Mouse (Mus musculus): ENCODE measurements around the gene Trp53inp2. TPM values are rescaled to one million over a fixed set of nuclear protein-coding genes. Genes with fewer than 3 reads are reported as not detected.

Trp53inp2 gene
- 21.2 and 25.1 TPM in 2 replicates for polyA plus RNA-seq (2015; fragmentation: Nextera tagmentation; extraction: Ambion mirVana)

DNA sequence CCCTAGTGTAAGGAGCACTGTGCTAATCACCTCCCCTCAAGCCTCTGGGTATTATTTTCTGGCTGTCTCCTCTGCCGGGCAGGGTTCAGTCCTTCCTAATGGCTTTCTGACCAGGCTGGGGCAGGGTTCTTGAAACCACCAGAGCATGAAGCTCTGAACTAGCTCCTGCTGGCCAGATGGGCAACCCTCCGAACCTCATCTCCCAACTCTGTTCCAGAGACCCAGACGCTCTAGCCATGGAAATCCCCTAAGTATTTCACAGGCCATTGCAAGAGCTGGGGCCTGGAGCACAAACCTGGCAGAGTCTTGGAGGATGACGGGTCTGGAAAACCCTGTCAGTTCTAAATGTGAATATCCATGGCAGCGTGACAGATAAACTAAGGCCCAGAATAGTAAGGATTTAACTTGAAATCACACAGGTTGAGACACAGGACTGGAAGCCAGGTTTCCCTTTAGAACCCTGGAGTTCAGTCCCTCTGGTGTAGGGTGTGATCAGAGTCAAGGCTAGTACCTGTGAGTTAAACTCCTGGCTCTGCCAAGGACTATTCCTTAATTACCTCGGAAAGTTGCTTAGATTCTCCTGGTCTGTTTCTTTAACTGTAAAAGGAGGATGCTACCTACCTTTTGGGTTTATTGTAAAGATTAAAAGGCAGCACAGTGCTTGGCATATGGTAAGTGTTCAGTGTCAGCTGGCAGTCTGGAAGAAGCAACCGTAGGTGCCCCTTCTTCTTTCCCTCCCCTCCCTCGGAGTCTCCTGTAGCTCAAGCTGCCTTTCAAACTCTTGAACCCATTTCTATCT lies at the start of gene Trp53inp2:
Gene Trp53inp2, plus strand, starts transcription at position 799 of the 799 bp plus-strand sequence.
- Histone ChIP-seq H3K27me3 (replicated peaks; ENCODE audit: control insufficient read depth, insufficient read depth, low read length) (no peaks in the 10 kb centered on the region), H3K4me2 (ENCODE audit: low read depth, low read length) (peak within 1 kb of the TSS; percentile 95), H3K27ac (ENCODE audit: low read length) (peak within 1 kb of the TSS; percentile 99), H3K9me3 (ENCODE audit: control insufficient read depth, low read length) (no peaks in the 10 kb centered on the region), H3K4me1 (ENCODE audit: control insufficient read depth, insufficient read depth, low read length) (peaks cover 11% of the 10 kb centered on the region; the same call in 1 of the 2 replicates), H3K36me3 (ENCODE audit: control insufficient read depth, insufficient read depth, low read length) (no peaks in the 10 kb centered on the region), H3K9ac (ENCODE audit: low read depth, low read length) (peak within 1 kb of the TSS; percentile 93), H3K4me3 (ENCODE audit: low read length) (peak within 1 kb of the TSS; percentile 89)
- ATAC-seq = no peak
- 51% methylated on average over 8 of the region's 8 CpGs for WGBS

- Histone ChIP-seq H3K27me3 (replicated peaks; ENCODE audit: control insufficient read depth, insufficient read depth, low read length) (no peaks in the 10 kb centered on the region), H3K9me3 (ENCODE audit: control insufficient read depth, low read length) (no peaks in the 10 kb centered on the region), H3K4me1 (ENCODE audit: control insufficient read depth, insufficient read depth, low read length) (no peaks in the 10 kb centered on the region), H3K27ac (ENCODE audit: low read length) (no peak overlapping the region), H3K4me2 (ENCODE audit: low read depth, low read length) (no peak overlapping the region), H3K36me3 (ENCODE audit: control insufficient read depth, insufficient read depth, low read length) (peaks cover 9% of the 10 kb centered on the region), H3K4me3 (ENCODE audit: low read length) (no peak overlapping the region), H3K9ac (ENCODE audit: low read depth, low read length) (no peak overlapping the region)
- WGBS = 78% methylated on average over 4 of the region's 4 CpGs
- no peak for ATAC-seq
Observed at GRCm38 (mm10) chr2:155331351-155331750, 49.5 kb upstream of the Trp53inp2 start.

DNA sequence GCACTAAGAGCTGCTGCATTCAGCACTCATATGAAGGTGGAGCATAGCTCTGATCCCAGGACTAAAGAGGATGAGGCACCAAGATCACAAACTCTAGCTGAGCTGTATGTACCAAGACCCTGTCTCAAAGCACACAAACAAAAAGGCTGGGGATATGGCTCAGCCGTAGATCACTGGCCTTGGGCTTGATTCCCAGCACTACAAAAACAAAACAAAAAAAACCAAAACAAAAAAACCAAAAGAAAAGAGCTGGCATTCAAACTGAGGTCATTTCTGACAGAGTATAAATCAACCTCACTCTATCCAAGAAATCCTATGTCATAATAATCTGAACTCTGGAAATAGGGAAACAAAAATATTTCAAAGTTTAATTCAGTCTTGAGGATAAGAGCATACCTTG lies 47.4 kb upstream of the Trp53inp2 start:
- H3K9ac ChIP-seq (ENCODE audit: low read depth, low read length) = no peak overlapping the region
- no peaks in the 10 kb centered on the region for H3K9me3 ChIP-seq (ENCODE audit: control insufficient read depth, low read length)
- ATAC-seq = no peak
- H3K4me2 ChIP-seq (ENCODE audit: low read depth, low read length) = no peak overlapping the region
- H3K4me3 ChIP-seq (ENCODE audit: low read length) = no peak overlapping the region
- WGBS = 92% methylated on average over 1 of the region's 1 CpGs
- no peaks in the 10 kb centered on the region for H3K4me1 ChIP-seq (ENCODE audit: control insufficient read depth, insufficient read depth, low read length)
- no peak overlapping the region for H3K27ac ChIP-seq (ENCODE audit: low read length)
- H3K27me3 ChIP-seq (replicated peaks; ENCODE audit: control insufficient read depth, insufficient read depth, low read length) = no peaks in the 10 kb centered on the region
- H3K36me3 ChIP-seq (ENCODE audit: control insufficient read depth, insufficient read depth, low read length) = peaks cover 4% of the 10 kb centered on the region

GRCm38 (mm10) chr2:155335231-155335630 lies 45.6 kb upstream of the Trp53inp2 start:
- Histone ChIP-seq H3K27me3 (replicated peaks; ENCODE audit: control insufficient read depth, insufficient read depth, low read length) (no peaks in the 10 kb centered on the region), H3K9ac (ENCODE audit: low read depth, low read length) (no peak overlapping the region), H3K36me3 (ENCODE audit: control insufficient read depth, insufficient read depth, low read length) (peaks cover 4% of the 10 kb centered on the region), H3K27ac (ENCODE audit: low read length) (no peak overlapping the region), H3K4me3 (ENCODE audit: low read length) (no peak overlapping the region), H3K9me3 (ENCODE audit: control insufficient read depth, low read length) (no peaks in the 10 kb centered on the region), H3K4me1 (ENCODE audit: control insufficient read depth, insufficient read depth, low read length) (no peaks in the 10 kb centered on the region), H3K4me2 (ENCODE audit: low read depth, low read length) (no peak overlapping the region)
- WGBS = 95% methylated on average over 1 of the region's 1 CpGs
- no peak for ATAC-seq

GRCm38 (mm10) chr2:155336254-155336653 lies 44.6 kb upstream of the Trp53inp2 start:
- H3K27me3 ChIP-seq (replicated peaks; ENCODE audit: control insufficient read depth, insufficient read depth, low read length) = no peaks in the 10 kb centered on the region
- no peak overlapping the region for H3K4me3 ChIP-seq (ENCODE audit: low read length)
- no peak for ATAC-seq
- no peak overlapping the region for H3K27ac ChIP-seq (ENCODE audit: low read length)
- H3K9me3 ChIP-seq (ENCODE audit: control insufficient read depth, low read length) = no peaks in the 10 kb centered on the region
- H3K9ac ChIP-seq (ENCODE audit: low read depth, low read length) = no peak overlapping the region
- 95% methylated on average over 3 of the region's 3 CpGs for WGBS
- H3K4me2 ChIP-seq (ENCODE audit: low read depth, low read length) = no peak overlapping the region
- H3K4me1 ChIP-seq (ENCODE audit: control insufficient read depth, insufficient read depth, low read length) = no peaks in the 10 kb centered on the region
- H3K36me3 ChIP-seq (ENCODE audit: control insufficient read depth, insufficient read depth, low read length) = peaks cover 4% of the 10 kb centered on the region

- no peak overlapping the region for H3K4me2 ChIP-seq (ENCODE audit: low read depth, low read length)
- no peak overlapping the region for H3K27ac ChIP-seq (ENCODE audit: low read length)
- H3K4me1 ChIP-seq (ENCODE audit: control insufficient read depth, insufficient read depth, low read length) = no peaks in the 10 kb centered on the region
- no peaks in the 10 kb centered on the region for H3K27me3 ChIP-seq (replicated peaks; ENCODE audit: control insufficient read depth, insufficient read depth, low read length)
- H3K9ac ChIP-seq (ENCODE audit: low read depth, low read length) = no peak overlapping the region
- no peaks in the 10 kb centered on the region for H3K36me3 ChIP-seq (ENCODE audit: control insufficient read depth, insufficient read depth, low read length)
- no peaks in the 10 kb centered on the region for H3K9me3 ChIP-seq (ENCODE audit: control insufficient read depth, low read length)
- no peak overlapping the region for H3K4me3 ChIP-seq (ENCODE audit: low read length)
- ATAC-seq = no peak
Observed at GRCm38 (mm10) chr2:155340166-155340565, 40.7 kb upstream of the Trp53inp2 start.

DNA sequence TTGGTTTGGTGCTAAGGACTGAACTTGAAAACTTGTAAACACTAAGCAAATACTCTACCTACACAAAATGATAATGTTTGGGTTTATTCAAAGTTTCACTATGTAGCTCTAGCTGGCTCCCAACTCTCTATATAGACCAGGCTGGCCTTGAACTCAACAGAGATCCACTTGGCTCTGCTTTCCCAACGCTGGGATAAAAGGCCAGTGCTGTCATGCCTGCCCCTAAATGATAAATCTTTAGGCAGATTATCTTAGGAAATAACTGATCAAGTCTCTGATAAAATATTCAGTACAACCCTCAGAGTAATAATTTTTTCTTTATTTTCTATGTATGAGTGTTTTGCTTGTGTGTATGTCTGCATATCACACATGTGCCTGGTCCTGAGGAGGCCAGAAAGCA lies 34.2 kb upstream of the Trp53inp2 start:
- H3K9ac ChIP-seq (ENCODE audit: low read depth, low read length) = no peak overlapping the region
- H3K4me1 ChIP-seq (ENCODE audit: control insufficient read depth, insufficient read depth, low read length) = no peaks in the 10 kb centered on the region
- no peaks in the 10 kb centered on the region for H3K36me3 ChIP-seq (ENCODE audit: control insufficient read depth, insufficient read depth, low read length)
- 68% methylated on average over 1 of the region's 1 CpGs for WGBS
- H3K27me3 ChIP-seq (replicated peaks; ENCODE audit: control insufficient read depth, insufficient read depth, low read length) = no peaks in the 10 kb centered on the region
- no peak for ATAC-seq
- H3K9me3 ChIP-seq (ENCODE audit: control insufficient read depth, low read length) = no peaks in the 10 kb centered on the region
- H3K27ac ChIP-seq (ENCODE audit: low read length) = no peak overlapping the region
- H3K4me2 ChIP-seq (ENCODE audit: low read depth, low read length) = no peak overlapping the region
- no peak overlapping the region for H3K4me3 ChIP-seq (ENCODE audit: low read length)

DNA sequence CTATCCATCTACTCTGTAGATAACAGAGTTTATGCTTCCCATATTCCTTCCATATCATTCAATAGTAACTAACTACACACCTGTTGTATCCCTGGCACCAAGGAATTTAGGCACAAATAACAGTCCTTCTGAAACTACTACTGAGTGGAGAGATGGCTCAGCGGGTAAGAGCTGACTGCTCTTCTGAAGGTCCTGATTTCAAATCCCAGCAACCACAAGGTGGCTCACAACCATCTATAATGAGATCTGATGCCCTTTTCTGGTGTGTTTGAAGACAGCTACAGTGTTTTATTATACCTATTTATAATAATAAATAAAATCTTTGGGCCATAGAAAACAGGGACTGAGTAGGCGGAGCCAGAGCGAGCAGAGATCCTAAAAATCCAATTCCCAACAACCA lies 26.5 kb upstream of the Trp53inp2 start:
- WGBS = 89% methylated on average over 3 of the region's 3 CpGs
- no peak for ATAC-seq
- Histone ChIP-seq H3K9ac (ENCODE audit: low read depth, low read length) (no peak overlapping the region), H3K36me3 (ENCODE audit: control insufficient read depth, insufficient read depth, low read length) (no peaks in the 10 kb centered on the region), H3K4me2 (ENCODE audit: low read depth, low read length) (no peak overlapping the region), H3K9me3 (ENCODE audit: control insufficient read depth, low read length) (no peaks in the 10 kb centered on the region), H3K4me1 (ENCODE audit: control insufficient read depth, insufficient read depth, low read length) (peaks cover 7% of the 10 kb centered on the region; the same call in 1 of the 2 replicates), H3K27ac (ENCODE audit: low read length) (no peak overlapping the region), H3K27me3 (replicated peaks; ENCODE audit: control insufficient read depth, insufficient read depth, low read length) (no peaks in the 10 kb centered on the region), H3K4me3 (ENCODE audit: low read length) (no peak overlapping the region)

- ATAC-seq = peak; percentile 99
- H3K4me1 ChIP-seq (ENCODE audit: control insufficient read depth, insufficient read depth, low read length) = peaks cover 7% of the 10 kb centered on the region; the same call in 1 of the 2 replicates
- no peaks in the 10 kb centered on the region for H3K27me3 ChIP-seq (replicated peaks; ENCODE audit: control insufficient read depth, insufficient read depth, low read length)
- peak within 1 kb of the TSS; percentile 83 for H3K9ac ChIP-seq (ENCODE audit: low read depth, low read length)
- H3K4me3 ChIP-seq (ENCODE audit: low read length) = peak within 1 kb of the TSS; percentile 91
- peak within 1 kb of the TSS; percentile 74 for H3K27ac ChIP-seq (ENCODE audit: low read length)
- peak within 1 kb of the TSS; percentile 78 for H3K4me2 ChIP-seq (ENCODE audit: low read depth, low read length)
- no peaks in the 10 kb centered on the region for H3K36me3 ChIP-seq (ENCODE audit: control insufficient read depth, insufficient read depth, low read length)
- WGBS = under 1% methylated on average over 38 of the region's 38 CpGs
- no peaks in the 10 kb centered on the region for H3K9me3 ChIP-seq (ENCODE audit: control insufficient read depth, low read length)
Observed at GRCm38 (mm10) chr2:155356971-155357591, 23.8 kb upstream of the Trp53inp2 start, which contains the start of gene Pigu. TSS of gene Pigu (minus strand) at chr2:155357430.

All from intestine, embryonic 16.5 days (tissue).